Mouse (Mus musculus) megakaryocyte, embryonic 14.5 days (primary cell): Measurements from ENCODE around the gene Tbx4. TPM values are rescaled to one million over a fixed set of nuclear protein-coding genes. Genes with fewer than 3 reads are reported as not detected.
A peak's percentile ranks its signal among the peaks of the same experiment; 100 is the strongest.

Source experiments
- H3K27me3 ChIP-seq: replicated peaks from 2 replicates; pipeline ENCODE3; 2012; ENCODE audit warnings: inconsistent platforms
- H3K36me3 ChIP-seq: replicated peaks from 2 replicates; pipeline ENCODE3; 2012; ENCODE audit warnings: low read length, inconsistent platforms, mixed read lengths
- H3K4me1 ChIP-seq: 2 replicates; pipeline ENCODE4 v1.6.1; 2012; ENCODE audit warnings: inconsistent platforms
- H3K4me3 ChIP-seq: replicated peaks from 2 replicates; pipeline ENCODE3; 2012; ENCODE audit warnings: moderate library complexity, mild to moderate bottlenecking, inconsistent platforms
- H3K9me3 ChIP-seq: 2 replicates; pipeline ENCODE4 v1.6.1; 2012; ENCODE audit warnings: inconsistent platforms
- FLI1 ChIP-seq: IDR thresholded peaks from 2 replicates; pipeline ENCODE4 v1.6.1; 2012; ENCODE audit warnings: low read length, inconsistent platforms, mixed read lengths
- GATA1 ChIP-seq: IDR thresholded peaks from 3 replicates; pipeline ENCODE4 v1.6.1; 2012; ENCODE audit warnings: mixed read lengths, low read length, inconsistent platforms, borderline replicate concordance
- polyA plus RNA-seq: library from polyadenylated mRNA; stranded (reverse); fragments of >175 nt; gene quantifications from 2 replicates; pipeline ENCODE4 v1.2.3, GENCODE M21; 2012; ENCODE audit warnings: low replicate concordance; ENCODE audit not compliant: insufficient read depth

Tbx4 gene
- polyA plus RNA-seq, 1 experiment = not detected

DNA sequence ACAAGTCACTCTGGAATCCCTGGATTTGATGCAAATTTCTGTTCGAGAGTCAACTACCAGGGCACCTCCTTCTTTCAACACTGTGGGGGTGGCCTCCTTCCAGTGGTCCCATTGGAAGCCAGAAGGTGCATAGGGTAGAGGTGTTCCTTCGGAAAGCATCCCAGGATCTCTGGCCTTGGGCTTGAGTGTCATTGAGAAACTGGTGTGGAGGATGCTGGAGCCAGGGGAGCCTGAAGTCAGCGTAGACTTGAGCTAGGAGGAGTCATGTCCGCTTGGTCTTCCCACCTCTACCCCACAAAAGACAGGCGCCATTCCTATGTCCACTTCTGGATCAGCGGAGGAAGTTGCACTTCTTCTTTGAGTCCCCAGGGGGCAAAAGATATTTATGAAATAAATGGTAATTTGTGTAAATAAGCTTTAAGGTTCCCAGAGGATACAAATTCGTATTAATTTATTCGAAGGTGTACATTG, 45.0 kb upstream of the Tbx4 start:
- peaks cover 76% of the 10 kb centered on the region for H3K4me1 ChIP-seq
- no peak for TF ChIP-seq FLI1
- no peak for TF ChIP-seq GATA1
- no peaks in the 10 kb centered on the region for H3K36me3 ChIP-seq
- peak overlapping the region; percentile 85 for H3K4me3 ChIP-seq
- peaks cover 100% of the 10 kb centered on the region for H3K27me3 ChIP-seq
- 0 out of 2 replicates have a peak, but pooled peaks cover 3% of the 10 kb centered on the region for H3K9me3 ChIP-seq

DNA sequence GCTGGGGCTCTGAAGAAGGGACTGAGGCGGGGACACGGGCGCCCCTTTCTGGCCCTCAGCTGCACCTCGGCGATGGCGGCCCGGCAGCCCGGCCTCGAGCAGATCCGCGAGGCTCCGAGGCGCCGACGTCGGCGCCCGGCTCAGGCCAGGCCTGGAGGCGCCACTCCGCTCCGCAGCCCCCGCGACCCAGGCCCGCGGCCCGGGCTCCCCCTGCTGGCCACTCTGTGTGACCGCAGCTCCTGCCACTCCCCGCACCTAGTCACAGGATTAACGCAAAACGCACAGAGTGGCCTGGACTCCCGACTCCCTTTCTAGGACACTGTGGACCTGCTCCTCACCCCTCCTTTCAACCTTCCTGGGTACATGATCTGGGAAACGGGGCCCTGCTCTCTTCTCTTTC, 44.2 kb upstream of the Tbx4 start:
- Histone ChIP-seq H3K4me1 (peaks cover 78% of the 10 kb centered on the region), H3K36me3 (no peaks in the 10 kb centered on the region), H3K27me3 (peaks cover 100% of the 10 kb centered on the region), H3K9me3 (0 out of 2 replicates have a peak, but pooled peaks cover 3% of the 10 kb centered on the region), H3K4me3 (peak overlapping the region; percentile 85)
- TF ChIP-seq GATA1 (no peak), FLI1 (no peak)

- no peak for TF ChIP-seq GATA1
- TF ChIP-seq FLI1 = no peak
- Histone ChIP-seq H3K4me3 (peak overlapping the region; percentile 91), H3K4me1 (peaks cover 74% of the 10 kb centered on the region), H3K36me3 (no peaks in the 10 kb centered on the region), H3K9me3 (0 out of 2 replicates have a peak, but pooled peaks cover 6% of the 10 kb centered on the region), H3K27me3 (peaks cover 96% of the 10 kb centered on the region)
Observed at GRCm38 (mm10) chr11:85842596-85843346, 43.5 kb upstream of the Tbx4 start.

DNA sequence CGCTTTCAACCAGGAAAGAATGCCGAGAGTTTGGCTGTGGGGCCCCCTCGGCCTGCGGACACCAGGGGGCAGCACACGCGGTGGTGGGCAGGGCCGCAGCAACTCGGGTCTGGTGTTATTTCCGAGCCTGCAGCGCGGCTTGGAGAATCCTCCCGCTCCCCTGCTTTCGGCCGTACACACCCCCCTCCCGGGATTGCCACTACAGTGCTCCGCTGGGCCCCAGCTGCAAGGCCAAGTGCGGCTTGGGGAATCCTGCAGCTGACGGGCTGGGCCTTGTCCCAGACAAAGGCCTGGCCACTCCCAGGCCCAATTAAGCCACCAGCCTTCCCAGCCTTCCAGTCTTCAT, 42.9 kb upstream of the Tbx4 start:
- no peaks in the 10 kb centered on the region for H3K36me3 ChIP-seq
- H3K4me3 ChIP-seq = peak overlapping the region; percentile 91
- peaks cover 68% of the 10 kb centered on the region for H3K4me1 ChIP-seq
- 0 out of 2 replicates have a peak, but pooled peaks cover 3% of the 10 kb centered on the region for H3K9me3 ChIP-seq
- peaks cover 95% of the 10 kb centered on the region for H3K27me3 ChIP-seq
- no peak for TF ChIP-seq GATA1

DNA sequence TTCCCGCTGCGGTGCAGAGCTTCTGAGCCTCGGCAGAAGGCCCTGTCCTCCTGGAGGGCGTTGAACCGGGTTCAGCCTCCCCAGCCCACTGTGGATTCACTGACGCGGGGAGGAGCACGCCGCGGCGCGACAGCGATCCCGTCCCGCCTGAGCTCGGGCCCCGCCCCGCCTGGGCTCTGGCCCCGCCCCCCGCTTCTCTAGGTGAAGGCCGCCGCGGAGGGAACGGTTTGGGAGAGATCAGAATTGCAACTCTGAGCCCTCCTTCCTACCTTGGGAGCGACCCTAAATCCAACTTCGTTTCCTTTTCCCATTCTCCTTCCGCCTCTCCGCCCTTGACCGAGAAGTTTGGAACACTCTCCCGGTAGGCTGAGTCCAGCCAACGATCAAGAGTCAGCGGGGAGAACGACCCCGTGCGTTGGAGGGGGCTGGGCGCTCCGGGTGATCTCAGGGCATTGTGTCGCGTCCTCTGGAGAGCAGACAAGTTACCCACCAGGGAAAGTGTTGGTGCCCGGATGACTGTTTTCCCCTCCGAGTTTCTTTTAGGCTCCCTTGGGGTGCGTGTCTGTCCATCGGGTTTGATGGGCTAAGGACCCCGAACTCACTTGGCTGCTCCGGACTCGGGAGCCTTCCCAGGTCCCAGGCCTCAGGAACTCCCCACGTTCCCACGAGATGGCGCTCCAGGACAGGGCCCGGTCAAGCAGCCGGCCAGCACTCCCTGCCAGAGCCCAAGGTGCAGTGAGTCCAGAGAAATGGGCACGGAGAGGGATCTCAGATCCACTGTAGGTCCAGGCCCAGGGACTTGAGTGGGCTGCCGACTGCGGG, 41.9 kb upstream of the Tbx4 start:
- peak overlapping the region; percentile 91 for H3K4me3 ChIP-seq
- H3K27me3 ChIP-seq = peaks cover 91% of the 10 kb centered on the region
- H3K36me3 ChIP-seq = no peaks in the 10 kb centered on the region
- H3K9me3 ChIP-seq = 0 out of 2 replicates have a peak, but pooled peaks cover 3% of the 10 kb centered on the region
- peaks cover 72% of the 10 kb centered on the region for H3K4me1 ChIP-seq
- TF ChIP-seq FLI1 = no peak
- TF ChIP-seq GATA1 = no peak

DNA sequence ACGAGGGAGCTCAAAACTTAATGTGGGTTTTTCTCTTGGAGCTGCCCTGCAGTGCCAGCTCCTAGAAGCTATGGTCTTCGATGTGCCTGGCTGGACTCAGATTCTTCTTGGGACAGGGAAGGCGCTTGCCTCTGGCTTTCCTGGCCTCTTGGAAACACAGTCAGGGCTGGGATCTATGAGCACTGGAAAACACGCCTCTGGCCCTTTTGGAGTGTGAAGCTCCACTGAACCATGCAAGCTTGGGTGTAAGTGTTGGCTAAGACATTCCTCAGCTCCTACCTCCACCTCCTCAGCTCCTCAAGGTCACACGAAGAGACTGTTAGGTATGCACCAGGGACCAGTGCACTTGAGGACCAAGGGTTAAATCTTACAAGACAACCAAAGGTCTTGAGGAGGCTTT, 41.3 kb upstream of the Tbx4 start:
- H3K9me3 ChIP-seq = 0 out of 2 replicates have a peak, but pooled peaks cover 3% of the 10 kb centered on the region
- no peaks in the 10 kb centered on the region for H3K36me3 ChIP-seq
- peak overlapping the region; percentile 91 for H3K4me3 ChIP-seq
- peaks cover 87% of the 10 kb centered on the region for H3K27me3 ChIP-seq
- TF ChIP-seq FLI1 = no peak
- no peak for TF ChIP-seq GATA1
- H3K4me1 ChIP-seq = peaks cover 72% of the 10 kb centered on the region

DNA sequence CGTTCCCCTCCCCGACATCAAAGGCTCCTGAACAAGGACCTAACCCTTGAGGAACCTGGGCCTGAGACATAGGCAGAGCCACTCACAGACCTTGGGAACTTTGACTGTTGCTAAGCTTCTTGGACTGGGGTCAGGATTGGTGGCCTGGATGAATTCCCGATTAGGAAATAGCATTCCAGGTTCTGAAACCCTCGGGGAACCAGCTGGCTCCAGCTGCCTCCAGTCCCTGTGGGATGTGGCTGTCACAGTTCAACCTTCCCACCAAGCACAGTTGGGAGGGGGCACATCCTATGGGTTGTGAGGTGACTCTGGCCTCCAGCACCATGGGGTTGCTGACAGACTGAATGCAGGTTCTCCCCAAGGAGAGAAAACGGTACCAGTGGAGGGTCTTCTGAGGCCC, 40.3 kb upstream of the Tbx4 start:
- Histone ChIP-seq H3K4me3 (no peak overlapping the region), H3K27me3 (peaks cover 81% of the 10 kb centered on the region), H3K36me3 (no peaks in the 10 kb centered on the region), H3K9me3 (0 out of 2 replicates have a peak, but pooled peaks cover 3% of the 10 kb centered on the region), H3K4me1 (peaks cover 63% of the 10 kb centered on the region)
- TF ChIP-seq FLI1 = no peak
- no peak for TF ChIP-seq GATA1

GRCm38 (mm10) chr11:85846509-85846908, 39.7 kb upstream of the Tbx4 start:
- Histone ChIP-seq H3K27me3 (peaks cover 81% of the 10 kb centered on the region), H3K4me1 (peaks cover 57% of the 10 kb centered on the region), H3K36me3 (no peaks in the 10 kb centered on the region), H3K9me3 (0 out of 2 replicates have a peak, but pooled peaks cover 3% of the 10 kb centered on the region), H3K4me3 (no peak overlapping the region)
- TF ChIP-seq FLI1 (no peak), GATA1 (no peak)

GRCm38 (mm10) chr11:85849037-85849436, 37.2 kb upstream of the Tbx4 start:
- Histone ChIP-seq H3K36me3 (no peaks in the 10 kb centered on the region), H3K9me3 (0 out of 2 replicates have a peak, but pooled peaks cover 3% of the 10 kb centered on the region), H3K4me1 (peaks cover 32% of the 10 kb centered on the region), H3K4me3 (peak overlapping the region; percentile 67), H3K27me3 (peaks cover 62% of the 10 kb centered on the region)
- TF ChIP-seq FLI1 (no peak), GATA1 (no peak)

DNA sequence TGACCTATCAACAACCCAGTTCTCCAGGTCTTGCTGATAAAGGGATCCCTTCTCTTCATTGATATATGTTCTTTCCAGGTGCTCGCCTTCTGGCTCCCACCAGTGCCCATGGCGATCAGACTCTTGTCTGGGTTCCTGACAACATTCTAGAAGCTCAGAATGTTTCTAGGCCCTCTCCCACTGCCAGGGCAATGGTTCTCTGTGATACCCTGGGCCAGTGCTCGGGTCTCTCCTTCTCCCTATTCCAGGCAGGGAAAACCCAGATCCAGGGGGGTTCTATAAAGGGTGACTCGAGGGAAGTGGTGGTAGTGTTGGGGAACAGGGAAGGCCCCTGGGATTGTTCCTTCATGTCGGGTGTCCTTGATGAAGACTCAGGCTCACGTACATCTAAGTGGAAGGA, 36.0 kb upstream of the Tbx4 start, which contains the start of gene Gm11444:
Gene Gm11444, minus strand, starts transcription at position 101 of the 400 bp plus-strand sequence.
- Histone ChIP-seq H3K4me1 (peaks cover 21% of the 10 kb centered on the region), H3K4me3 (peak within 1 kb of the TSS; percentile 67), H3K36me3 (no peaks in the 10 kb centered on the region), H3K27me3 (peaks cover 54% of the 10 kb centered on the region), H3K9me3 (peaks cover 9% of the 10 kb centered on the region; the same call in 1 of the 2 replicates)
- no peak for TF ChIP-seq FLI1
- no peak for TF ChIP-seq GATA1
